Mouse (Mus musculus) olfactory bulb, adult 2 months (tissue): ENCODE data around the gene Gpr108.

Experiments used
- CTCF ChIP-seq: fragments of 200-500 bp; IDR thresholded peaks from 2 replicates; pipeline ENCODE4 v1.5.1; 2012; ENCODE audit warnings: low read depth, mild to moderate bottlenecking, low read length, moderate library complexity; ENCODE audit not compliant: insufficient read depth
- POLR2A ChIP-seq: fragments of 200-500 bp; IDR thresholded peaks from 2 replicates; pipeline ENCODE4 v1.6.1; 2012; ENCODE audit warnings: mild to moderate bottlenecking, low read depth, low read length, moderate library complexity; ENCODE audit not compliant: insufficient read depth

DNA sequence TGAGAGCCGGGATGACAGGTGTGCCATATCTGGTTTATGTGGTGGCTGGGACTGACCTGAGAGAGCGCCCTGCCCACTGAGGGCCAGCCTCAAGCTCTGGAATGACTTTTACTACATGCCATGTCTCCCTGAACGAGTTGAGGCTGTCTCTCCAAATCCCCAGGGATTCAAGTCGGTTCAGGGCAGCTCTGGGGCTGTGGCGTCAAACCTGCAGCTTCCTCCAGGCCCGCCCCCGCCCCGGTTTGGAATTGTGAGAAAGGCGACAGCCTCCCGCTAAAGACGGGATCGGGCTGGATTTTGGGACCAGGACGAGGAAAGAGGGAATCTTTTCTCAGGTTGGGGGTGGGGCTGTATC lies 27.7 kb upstream of the Gpr108 start:
- TF ChIP-seq POLR2A (no peak), CTCF (no peak)
